Mouse (Mus musculus): ENCODE data around the gene St5.

Gene St5

DNA sequence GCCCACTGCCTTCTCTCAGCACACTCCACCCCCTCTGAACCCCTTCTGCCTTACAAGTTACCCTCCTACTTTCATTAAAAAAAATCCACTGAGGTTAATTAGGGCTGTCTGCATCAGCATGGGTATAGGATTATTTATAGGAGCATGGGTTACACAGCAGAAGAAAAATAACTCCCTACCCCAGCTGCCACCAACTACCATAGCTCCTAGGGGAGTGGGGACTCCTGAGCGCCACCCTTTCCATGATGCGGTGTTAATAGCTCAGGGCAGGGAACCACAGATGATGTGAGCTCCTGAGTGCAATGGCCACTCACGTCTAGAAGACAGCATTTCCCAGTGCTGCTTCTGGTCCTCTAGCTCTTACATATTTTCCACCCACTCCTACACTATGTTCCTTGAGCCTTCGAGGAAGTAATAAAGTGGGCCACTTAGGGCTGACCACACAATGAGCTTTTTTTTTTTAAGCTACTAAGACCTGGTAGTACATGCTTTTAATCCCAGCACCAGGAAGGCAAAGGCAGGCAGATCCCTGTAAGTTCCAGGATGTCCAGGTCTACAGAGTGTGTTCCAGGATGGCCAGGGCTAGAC, 139.5 kb downstream of the St5 start:
- no peak for DNase-seq

DNA sequence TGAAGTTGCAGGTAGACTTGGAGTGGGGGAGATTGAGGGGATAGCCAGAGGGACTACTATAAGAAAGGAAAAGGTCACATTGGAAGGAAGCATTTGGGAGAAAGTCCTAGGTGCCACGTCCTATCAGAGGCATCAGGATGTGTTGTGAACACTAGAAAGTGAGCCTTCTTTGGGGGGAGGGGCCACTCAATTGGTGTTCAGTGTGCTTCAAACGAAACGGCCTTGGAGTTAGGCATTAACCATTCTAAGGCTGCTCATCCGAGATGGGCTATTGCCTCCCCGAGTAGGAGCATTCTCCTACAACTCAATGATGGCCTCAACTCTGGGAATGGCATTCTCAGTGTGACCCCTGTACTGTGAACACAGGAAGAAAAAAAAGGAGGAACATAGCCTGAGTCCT, 140.7 kb downstream of the St5 start:
- DNase-seq = peak; percentile 34 to 35

DNA sequence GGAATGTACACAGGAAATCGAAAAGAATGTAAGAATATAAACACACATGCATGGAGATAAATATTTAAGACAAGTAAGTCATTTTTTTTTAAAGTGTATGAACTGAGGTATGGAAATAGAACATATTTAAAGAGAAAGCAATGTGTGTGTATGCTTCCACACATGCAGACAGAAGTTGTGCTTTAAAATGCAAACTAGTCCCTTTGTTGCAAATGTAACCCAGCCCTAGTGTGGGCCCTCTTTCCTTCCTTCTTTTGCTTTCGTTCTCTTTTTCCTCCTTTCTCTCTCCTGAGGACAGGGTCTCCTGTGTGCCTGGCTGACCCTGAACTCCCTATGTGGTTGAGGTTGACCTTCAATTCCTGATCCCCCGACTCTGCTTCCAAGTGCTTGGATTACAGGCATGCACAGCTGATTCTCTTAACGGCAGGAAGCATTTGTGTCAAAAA, 141.2 kb downstream of the St5 start:
- DNase-seq = no peak

DNA sequence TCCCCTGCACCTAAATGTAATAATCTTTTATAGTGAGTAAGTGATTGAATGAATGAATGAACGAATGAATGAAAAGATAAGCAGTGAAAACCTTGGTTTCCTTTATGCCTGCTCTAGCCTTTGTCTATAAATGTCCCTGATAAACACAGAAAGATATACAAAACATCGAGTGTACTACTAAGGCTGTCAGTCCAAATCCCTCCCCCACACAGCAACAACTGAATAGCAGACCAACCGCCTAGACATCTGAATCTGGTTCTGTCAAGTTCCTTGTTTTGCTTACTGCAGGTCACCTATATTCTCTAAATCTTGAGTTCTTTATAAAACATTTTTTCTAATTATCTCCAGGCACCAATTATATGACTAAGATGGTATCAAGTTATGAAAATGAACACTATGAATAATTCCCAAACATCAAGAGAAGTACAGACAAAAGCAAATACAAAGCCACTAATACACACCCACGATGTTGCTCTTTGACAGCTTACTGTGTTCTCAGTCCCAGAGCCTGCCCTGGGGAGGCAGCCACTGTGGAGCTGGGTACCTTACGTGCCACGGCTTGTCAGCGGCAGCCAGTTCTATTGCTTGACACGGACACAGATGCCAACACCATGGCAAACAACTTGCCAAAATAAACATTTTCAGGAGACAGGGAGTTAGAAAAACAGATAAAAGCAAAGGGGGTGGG, 141.8 kb downstream of the St5 start:
- peak; percentile 18 to 35 for DNase-seq

DNA sequence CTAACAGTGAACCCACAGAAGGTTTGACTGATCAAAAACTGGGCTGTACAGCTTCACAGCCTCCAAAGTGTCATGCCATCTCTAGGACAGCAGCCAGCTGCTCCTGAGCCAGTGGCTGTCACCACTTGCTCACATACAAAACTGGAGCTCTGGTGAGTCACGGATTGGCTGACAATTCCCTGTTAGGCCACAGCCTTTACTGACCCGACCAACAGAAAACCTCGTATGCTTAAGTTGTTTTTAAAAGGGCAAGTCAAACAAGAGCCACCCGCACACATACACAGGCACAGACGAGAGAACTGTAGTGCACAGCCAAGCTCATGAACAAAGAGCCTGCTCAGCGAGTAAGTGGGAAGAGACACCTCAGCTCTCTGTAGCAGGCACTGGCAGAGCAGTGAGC, 143.9 kb downstream of the St5 start:
- DNase-seq = no peak

DNA sequence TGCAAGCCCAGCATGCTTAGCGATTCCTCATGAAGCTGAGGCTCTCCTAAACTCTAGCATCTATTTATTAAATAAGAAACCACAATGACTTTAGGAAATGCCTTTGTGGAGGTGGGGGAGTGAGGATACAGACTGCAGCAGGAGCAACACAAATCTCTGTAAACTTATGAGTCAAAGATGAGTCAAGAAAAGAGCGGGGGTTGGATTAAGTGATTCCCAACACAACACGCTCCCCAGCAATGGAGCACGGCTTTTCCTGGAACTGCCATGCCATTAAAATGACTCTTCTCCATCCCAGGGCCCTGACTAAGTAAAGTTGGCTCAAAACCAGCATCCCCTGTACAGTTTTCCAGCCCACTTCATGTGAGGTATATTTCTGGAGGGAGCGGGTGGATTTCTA, 156.7 kb downstream of the St5 start:
- no peak for DNase-seq

DNA sequence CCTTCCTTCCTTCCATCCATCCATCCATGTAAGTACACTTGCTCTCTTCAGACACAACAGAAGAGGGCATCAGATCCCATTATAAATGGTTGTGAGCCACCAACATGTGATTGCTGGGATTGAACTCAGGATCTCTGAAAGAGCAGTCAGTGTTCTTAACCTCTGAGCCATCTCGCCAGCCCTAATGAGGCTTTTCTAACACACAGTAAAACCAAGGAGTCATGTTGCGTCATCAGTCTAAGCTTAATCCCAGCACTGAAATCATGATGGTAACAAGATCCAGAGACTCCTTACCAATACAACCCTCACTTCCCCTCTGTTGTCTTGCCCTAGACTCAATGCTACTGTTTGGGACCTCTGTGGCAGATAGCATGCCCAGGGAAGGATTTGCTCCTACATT, 157.2 kb downstream of the St5 start:
- no peak for DNase-seq

DNA sequence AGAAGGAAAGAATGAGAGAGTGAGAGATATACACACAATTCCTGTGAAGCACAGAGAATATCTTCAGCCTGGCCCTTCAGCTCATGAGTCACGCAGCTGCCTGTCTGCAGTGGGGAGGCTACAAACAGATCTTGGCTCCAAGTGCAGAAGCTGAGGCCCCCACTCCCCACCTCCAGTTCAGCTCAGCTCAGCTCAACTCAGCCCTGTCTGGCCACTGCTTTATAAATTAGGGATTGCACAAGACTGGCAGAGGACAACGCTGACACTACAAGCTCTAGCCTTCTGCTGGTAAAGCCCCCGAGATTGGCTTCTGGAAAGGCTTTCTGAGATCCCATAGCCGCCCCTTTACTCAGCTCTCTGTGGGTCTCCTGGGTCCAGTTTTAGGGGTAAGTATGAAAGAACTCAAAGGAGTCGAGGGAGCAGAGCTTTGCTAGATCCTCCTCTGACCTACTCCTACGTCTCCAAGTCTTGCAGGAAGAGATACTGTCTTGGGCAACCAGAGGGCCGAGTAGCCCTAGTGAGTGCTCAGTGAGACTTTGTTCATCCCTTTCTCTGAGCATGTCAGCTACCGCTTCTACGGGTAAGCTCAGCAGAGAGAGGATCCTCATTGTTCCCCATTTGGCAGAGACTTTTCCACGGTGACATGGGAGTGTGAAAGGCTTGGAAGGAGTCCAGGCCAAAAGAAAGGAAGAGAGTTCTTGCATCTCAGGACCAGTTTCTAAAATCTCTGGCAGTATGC, 158.0 kb downstream of the St5 start:
- DNase-seq = no peak

DNA sequence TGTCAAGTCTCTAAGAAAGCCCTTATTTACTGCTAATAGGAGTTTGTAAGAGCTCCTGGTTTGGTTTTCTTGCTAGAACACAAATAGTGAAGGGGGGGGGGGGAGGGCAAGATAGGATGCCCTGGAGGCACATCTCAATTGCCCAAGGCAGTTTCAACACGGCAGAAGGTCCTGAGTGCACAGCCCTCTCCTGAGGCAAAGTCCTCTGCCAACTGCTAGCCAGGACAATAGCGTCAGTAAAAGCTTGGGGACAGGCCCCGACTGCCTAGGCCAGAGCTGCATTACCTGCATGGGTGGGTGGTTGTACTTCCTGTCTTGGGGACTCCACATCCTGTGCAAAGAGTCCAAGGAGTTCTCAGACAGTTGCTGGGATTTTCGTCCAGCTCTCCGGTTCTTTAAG, 158.6 kb downstream of the St5 start:
- no peak for DNase-seq

DNA sequence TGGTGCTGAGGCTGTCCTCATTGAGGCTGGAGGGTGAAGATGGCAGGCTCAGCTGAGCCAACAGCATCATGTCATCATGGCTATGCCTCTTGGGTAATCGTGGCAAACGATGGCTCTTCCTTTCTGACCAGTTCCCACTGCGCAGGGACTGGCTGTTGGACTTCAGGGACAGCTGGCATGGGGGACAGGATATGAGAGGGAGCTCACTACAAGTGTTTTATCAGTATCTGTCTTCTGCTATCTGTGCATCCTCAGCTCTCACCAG, 161.1 kb downstream of the St5 start:
- DNase-seq = no peak

DNA sequence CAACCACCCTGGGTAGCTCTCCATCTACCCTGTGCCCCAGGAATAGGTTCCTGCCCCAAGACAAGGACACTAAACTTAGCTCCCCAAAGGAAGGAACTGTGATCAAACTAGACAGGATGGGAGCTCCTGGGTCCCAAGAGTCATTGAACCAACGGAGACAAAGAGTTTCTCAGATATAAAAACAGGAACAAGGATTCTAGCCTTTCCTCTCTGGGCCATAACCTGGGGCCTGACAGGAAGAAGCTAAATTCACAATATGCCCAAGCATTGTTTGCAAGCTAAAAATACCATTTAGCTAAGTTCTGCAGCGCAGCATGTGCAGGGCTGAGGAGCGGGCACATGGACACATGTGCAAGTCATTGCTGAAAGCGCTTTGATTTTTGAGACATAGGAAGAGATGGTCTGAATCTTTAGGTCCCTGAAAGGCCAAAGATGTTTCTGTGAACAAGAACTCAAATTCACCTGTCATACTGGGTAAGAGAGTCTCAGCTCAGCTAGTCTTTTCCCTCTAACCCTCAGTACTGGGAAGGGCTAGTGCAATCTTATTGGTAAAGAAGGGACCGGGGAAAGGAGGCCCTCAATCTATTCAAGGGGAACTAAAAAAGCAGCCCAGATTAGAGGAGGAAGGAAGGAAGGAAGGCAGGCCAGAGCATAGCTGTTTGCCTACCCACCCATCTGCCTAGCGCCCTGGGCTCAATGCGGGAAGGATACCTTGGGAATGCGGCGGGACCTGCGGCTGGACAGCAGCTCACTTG, 161.6 kb downstream of the St5 start:
- DNase-seq = no peak

DNA sequence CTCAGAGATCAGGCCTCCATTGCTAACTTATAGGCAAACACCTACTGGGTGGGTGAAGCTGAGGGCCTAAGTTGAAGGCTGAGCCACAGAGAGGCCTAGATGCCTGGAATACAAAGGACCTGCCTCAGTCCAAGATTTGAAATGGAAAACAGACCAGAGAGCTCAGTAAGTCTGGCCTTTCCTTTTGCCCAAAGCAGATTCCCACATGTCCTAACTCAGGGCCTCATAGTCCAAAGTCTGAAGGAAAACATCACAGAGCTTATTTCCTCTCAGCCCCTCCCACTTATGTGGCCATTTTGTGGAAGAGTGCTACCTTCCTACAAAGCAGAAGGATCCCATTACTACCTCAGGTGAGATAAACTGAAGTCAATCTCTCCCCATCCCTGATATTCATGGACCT, 162.5 kb downstream of the St5 start:
- DNase-seq = no peak

DNA sequence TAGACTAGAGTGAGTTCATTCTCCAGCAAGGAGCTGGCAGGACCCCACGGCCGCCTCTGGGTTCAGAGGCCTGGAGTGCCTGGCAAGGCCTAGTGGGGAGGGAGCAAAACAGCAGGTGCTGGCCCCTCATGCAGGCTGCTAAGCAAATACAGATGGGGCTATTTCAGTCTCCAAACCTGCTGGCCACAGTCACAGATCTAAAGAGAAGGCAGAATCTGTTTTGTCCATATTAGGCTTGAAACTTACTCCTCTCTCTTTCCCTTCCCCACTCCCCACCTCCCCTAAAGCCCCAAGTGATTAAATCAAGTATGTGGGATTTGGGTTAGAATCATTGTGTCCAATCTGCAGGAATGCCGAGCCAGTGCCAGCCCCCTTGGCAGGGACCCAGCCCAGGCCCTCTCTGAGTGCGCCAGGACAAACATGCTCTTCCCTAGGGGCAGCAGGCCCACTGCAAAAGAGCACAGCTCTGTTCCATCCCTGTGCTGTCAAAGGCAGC, 166.9 kb downstream of the St5 start:
- peak in 1 of 2 experiments; percentile 56 for DNase-seq

DNA sequence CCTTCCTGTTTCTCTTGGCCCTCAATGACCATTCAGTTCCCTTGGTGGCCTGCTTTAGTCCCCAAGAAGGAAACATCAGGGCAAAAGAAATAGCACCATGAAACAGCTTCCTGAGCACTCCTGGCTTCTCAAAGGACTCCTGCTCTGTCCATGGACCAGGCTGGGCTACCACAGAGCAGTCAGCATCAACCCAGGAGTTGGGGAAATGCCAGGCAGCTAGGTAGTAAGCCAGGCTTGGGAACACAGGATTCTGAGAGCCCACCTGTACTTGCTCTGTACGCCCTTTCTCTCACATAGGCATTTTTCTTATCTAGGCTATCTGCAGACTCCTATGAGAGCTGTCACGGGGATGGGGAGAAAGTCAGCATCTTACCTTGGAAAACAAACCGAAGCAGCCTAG, 168.5 kb downstream of the St5 start:
- DNase-seq = no peak

DNA sequence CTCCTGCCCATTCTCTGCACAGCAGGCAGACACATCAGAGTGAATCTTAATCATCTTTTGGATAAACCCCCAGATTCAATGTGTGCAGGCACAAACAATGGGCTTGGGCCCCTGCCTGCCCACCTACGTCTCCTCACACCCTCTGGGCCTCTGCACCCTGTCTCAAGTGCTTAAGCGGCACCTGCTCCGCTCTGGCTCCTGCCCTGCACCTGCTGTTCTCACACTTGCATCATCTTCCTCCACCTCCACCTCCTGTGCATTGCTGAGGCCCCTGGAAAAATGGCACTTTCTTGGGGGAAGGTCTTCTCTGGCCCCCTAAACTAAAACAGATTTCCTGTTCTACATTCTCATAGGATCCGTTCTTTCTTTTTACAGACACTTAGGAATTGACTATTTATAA, 169.5 kb downstream of the St5 start:
- DNase-seq = no peak

DNA sequence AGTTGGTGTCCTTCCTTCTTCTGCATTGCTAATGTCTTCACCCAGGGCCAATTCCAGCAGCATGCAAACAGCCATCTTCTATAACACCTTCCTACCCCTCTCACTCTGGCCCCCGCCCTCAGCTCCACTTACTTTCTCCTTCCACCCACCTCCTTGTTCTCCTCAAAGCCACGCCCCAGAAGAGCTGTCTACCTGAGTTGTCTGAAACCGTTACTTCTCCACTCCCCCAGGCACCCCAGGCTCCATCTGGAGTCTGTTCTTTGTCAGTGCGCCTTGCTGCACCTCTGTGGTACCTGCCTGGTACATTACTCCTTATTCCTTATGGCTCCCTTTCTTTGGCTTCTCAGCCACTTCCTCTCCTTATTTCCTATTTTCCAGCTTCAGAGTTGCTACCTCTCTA, 170.3 kb downstream of the St5 start:
- DNase-seq = no peak

DNA sequence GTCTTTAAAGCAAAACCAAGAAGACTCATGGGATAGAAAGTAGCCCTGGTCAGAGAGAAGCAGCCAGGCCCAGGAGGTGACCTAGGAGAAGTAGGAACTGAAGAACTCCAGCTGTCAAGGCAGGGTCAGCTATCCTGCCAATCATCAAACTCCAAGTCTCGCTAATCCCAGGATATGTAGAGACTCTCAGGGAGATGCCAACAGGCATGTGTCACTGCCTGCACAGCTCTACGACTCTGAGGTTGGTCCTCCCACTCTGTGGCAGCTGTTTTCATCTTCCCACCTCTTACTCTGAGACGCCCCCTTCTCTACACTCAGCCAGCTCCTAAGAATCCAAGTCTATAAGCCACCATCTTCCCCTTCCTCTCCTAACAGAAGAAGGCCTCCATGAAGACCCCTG, 170.7 kb downstream of the St5 start:
- DNase-seq = no peak

DNA sequence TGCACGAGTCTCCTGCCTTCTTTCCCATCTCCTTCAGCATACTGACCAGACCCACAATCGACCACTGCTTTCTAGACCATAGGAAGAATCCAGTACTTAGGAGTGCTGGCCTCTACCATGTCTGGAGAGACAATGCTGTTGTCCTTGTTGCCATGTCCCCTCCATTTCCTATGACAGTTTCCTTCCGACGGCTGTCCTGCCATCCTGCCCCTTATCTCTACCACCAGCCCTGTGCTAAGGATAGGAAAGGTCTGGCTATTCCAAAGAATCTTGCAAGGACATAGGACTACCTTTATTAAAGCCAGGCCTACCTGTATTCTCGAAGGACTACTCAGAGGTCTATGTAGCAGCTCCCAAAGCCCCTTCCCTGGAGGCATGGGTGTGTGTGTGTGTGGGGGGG, 171.9 kb downstream of the St5 start:
- DNase-seq = no peak

DNA sequence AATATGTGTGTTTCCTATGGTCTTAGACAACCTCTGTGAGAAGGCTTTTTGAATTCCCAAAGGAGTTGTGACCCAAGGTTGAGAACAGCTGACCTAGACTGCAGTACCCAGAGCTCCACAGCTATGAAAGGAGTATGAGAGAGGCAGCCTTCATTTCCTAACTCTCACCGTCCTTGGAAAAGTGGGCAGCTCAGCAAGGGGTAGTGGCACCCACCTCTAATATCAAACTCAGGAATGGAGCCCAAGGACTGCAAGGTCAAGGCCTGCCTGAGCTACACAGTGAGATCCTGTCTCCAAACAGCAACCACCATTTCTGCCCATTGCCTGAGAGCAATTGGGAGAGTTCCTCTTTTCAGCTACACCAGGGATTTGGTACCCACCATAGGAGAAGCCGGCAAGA, 173.7 kb downstream of the St5 start:
- no peak for DNase-seq

DNA sequence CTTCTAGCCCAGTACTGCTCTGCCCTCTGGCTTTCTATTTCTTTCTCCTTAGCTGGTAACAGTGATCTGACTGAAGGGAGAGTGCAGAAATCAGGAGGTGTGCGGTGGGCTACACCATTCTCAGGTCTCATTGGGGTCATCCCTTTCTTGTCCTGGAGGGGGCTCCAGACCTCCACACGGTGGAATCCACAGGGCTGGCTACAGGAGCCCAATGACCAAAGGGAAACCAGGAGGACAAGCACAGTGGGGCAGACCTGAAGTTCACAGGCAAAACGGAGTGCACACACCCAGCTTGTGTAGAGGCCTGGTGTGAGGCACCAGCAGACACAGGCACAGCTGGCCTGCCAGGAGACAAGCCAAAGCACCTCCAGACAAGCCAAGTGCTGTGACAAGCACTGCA, 175.0 kb downstream of the St5 start:
- peak; percentile 55 to 81 for DNase-seq

DNA sequence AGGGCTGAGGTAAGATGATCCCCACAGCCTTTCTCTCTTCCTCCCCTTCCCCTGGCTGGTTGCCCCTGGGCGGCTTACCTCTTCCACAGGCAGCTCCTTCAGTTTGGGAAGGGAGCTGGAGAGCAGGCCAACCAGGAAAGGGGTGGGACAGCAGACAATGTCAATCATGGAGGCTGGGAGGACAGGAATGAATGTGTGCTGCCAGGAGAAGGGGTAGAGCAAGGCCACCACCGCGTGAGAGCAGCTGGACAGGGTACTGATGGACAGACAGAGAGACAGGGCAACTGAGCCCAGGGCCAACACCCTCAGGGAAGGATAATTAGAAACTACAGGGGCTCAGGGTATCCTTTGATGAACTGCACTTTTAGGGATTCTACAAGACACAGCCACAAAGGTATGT, 175.9 kb downstream of the St5 start:
- DNase-seq = no peak

DNA sequence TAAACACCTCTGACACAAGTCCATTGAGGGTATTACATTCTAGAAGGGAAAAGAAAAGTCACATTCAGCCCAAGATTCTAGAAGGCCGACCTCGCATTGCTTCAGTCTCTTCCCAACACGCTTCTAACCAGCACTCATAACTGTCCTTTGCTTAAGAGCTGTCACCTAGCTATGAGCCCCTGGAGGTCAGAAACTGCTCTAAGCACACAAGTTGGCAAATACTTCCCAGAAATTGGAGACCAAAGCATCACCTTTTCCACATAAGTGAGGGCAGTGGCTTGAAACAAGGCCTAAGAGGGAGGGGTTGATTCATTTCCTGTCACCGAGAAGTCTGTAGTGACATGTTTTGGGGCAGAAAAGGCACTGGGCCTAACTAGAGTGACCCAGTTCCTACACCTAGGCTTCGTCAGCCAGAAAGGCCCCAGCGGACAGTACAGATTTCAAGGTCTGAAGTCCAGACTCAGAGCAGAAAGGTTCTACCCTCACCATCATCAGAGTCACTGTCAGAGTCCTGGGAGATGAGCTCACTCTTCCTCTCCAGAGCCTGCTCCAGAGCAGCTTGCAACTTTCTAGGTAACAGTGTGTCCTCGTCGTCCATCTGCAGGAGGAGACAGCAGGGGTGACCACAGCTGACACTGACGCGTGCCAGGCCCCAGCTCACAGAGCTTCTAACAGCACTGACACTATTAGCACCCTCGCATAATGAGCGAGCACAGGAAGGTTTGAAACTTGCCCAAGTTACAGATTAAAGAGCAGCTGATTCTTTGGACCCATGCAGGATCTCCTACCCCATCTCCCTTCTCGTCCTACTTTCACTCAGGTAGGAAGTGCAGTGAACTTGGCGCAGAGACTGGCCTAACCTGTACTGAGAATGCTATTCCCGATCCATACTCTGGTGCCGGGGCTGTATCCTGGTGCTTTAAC, 177.4 kb downstream of the St5 start:
- DNase-seq = peak; percentile 58 to 59

DNA sequence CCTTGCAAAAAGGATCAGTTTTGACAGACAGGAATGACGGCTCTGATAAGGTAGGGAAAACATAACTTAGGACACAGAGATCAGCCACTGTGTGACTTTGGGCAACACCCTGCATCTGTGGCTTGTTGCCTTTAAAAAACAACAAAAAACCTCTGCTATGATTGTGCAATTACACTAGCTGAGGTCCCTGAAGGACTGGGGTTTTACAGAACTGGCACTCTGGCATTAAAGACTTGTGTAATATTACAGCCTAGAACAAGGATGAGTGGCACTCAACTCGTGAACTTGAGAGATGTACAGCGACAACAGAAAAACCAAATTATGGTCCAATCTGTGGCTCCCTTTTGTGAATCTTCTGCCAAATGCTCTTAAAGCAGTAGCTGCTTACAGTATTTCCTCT, 178.6 kb downstream of the St5 start:
- DNase-seq = no peak

Measured in kidney, postnatal 36 days (tissue).